ENCODE assay signal across 12 mouse cellular contexts in genomic region chr9:115107430-115107829, GRCm38 (mm10).
DNase-seq lines count a peak whose midpoint lies in the region; ATAC-seq and TF ChIP-seq lines count a peak whose summit lies in the region.
"Had no signal": no experiment of that assay in that cellular context is flagged by ENCODE, and none has a peak within 500 bp of the region (broad histone marks: within the 10 kb centered on the region; RNA-seq: fewer than 3 reads in every experiment).

No protein-coding gene starts in this region.

- H3K4me3 ChIP-seq in limb, embryonic 13.5 days: no peak overlapping the region
- no peak overlapping the region for H3K4me3 ChIP-seq in limb, embryonic 10.5 days
- H3K4me3 ChIP-seq in midbrain, postnatal 0 days (ENCODE audit: low read depth, low read length): no peak overlapping the region
- H3K4me3 ChIP-seq: erythroblast, embryonic 14.5 days had no signal

- H3K9me3 ChIP-seq in limb, embryonic 13.5 days: no peaks in the 10 kb centered on the region
- H3K9me3 ChIP-seq in limb, embryonic 10.5 days (replicated peaks): no peaks in the 10 kb centered on the region
- no peaks in the 10 kb centered on the region for H3K9me3 ChIP-seq in midbrain, postnatal 0 days (ENCODE audit: low read length)

- no peak overlapping the region for H3K4me2 ChIP-seq in limb, embryonic 13.5 days (replicated peaks)
- H3K4me2 ChIP-seq in midbrain, postnatal 0 days (ENCODE audit: low read depth, low read length, poor library complexity, severe bottlenecking): peak overlapping the region; percentile 6; the same call in 1 of the 2 replicates

- H3K36me3 ChIP-seq in limb, embryonic 13.5 days: 0 out of 2 replicates have a peak, but pooled peaks cover 3% of the 10 kb centered on the region
- H3K36me3 ChIP-seq in limb, embryonic 10.5 days: no peaks in the 10 kb centered on the region
- no peaks in the 10 kb centered on the region for H3K36me3 ChIP-seq in midbrain, postnatal 0 days (ENCODE audit: insufficient read depth, low read length)
- H3K36me3 ChIP-seq: G1E had no signal

- WGBS in limb, embryonic 13.5 days: 42% methylated on average over 7 of the region's 7 CpGs
- WGBS in limb, embryonic 10.5 days: 81% methylated on average over 7 of the region's 7 CpGs
- WGBS in midbrain, postnatal 0 days: 45% methylated on average over 7 of the region's 7 CpGs

- H3K27me3 ChIP-seq in limb, embryonic 13.5 days: no peaks in the 10 kb centered on the region
- H3K27me3 ChIP-seq in limb, embryonic 10.5 days (ENCODE audit: low read depth, poor library complexity, severe bottlenecking): no peaks in the 10 kb centered on the region
- H3K27me3 ChIP-seq in midbrain, postnatal 0 days (ENCODE audit: insufficient read depth, low read length): no peaks in the 10 kb centered on the region

- ATAC-seq in limb, embryonic 13.5 days (ENCODE audit: low FRiP score, low read depth): peak; percentile 66; the same call in 1 of the 2 replicates
- peak; percentile 58; the same call in 1 of the 2 replicates for ATAC-seq in midbrain, postnatal 0 days (ENCODE audit: low FRiP score)

- H3K9ac ChIP-seq in limb, embryonic 13.5 days: no peak overlapping the region
- no peak overlapping the region for H3K9ac ChIP-seq in midbrain, postnatal 0 days (replicated peaks; ENCODE audit: low read length, poor library complexity, severe bottlenecking)
- H3K9ac ChIP-seq: liver, embryonic 14.5 days had no signal

- no peak for DNase-seq in limb, embryonic 10.5 days (ENCODE audit: low spot score)
- DNase-seq in adrenal gland, postnatal 36 days: peak; percentile 35 to 38
- peak; percentile 17 for DNase-seq in kidney, adult 18-20 months
- DNase-seq in midbrain, postnatal 0 days (ENCODE audit: low spot score): peak; percentile 64
- no peak for DNase-seq in thymus, postnatal 0 days (ENCODE audit: low spot score)
- no peak for DNase-seq in urinary bladder, adult 2 months (ENCODE audit: low spot score)
- DNase-seq: cerebellum, adult 18-20 months; right cerebral cortex, postnatal 14 days had no signal

- H3K27ac ChIP-seq in limb, embryonic 13.5 days: no peak overlapping the region; the same call in 1 of the 2 replicates
- H3K27ac ChIP-seq in limb, embryonic 10.5 days: no peak overlapping the region
- no peak overlapping the region; the same call in 1 of the 2 replicates for H3K27ac ChIP-seq in midbrain, postnatal 0 days (ENCODE audit: low read depth, low read length)
- H3K27ac ChIP-seq: liver, embryonic 14.5 days had no signal

- H3K4me1 ChIP-seq in limb, embryonic 13.5 days: peaks cover 12% of the 10 kb centered on the region
- H3K4me1 ChIP-seq in limb, embryonic 10.5 days: peaks cover 9% of the 10 kb centered on the region
- H3K4me1 ChIP-seq in midbrain, postnatal 0 days (ENCODE audit: insufficient read depth, low read length): no peaks in the 10 kb centered on the region

- no peak for TF ChIP-seq CTCF in midbrain, postnatal 0 days (IDR thresholded peaks at IDR 0.05)

Comparison
In these comparisons a context has a peak if more than half of its experiments do, and no peak if none do; other contexts are left out.
1. DNase-seq: peak in adrenal gland, postnatal 36 days (2 of 2), kidney, adult 18-20 months (single experiment) and midbrain, postnatal 0 days (single experiment); none in limb, embryonic 10.5 days (single experiment), thymus, postnatal 0 days (single experiment) and urinary bladder, adult 2 months (single experiment).